Mouse (Mus musculus) left cerebral cortex, postnatal 10 days (tissue): ENCODE measurements around the gene Sdhaf4. TPM values are rescaled to one million over a fixed set of nuclear protein-coding genes. Genes with fewer than 3 reads are reported as not detected.
A peak's percentile ranks its signal among the peaks of the same experiment; 100 is the strongest.

Experiments
- DNase-seq, 2 experiments: peaks; one replicate each; pipeline ENCODE4 v3.0.0; 2021 to 2022; ENCODE audit warnings: low spot score in 2 of 2, mixed read lengths in 1 of 2; ENCODE audit errors: extremely low spot score in 1 of 2
- intact Hi-C: fragments of 180-260 bp; cut with DNase I; formaldehyde crosslinking; loops from one replicate; pipeline ENCODE4 v1.15.1; 2025
- total RNA-seq, 2 experiments: library from RNA; stranded (reverse); gene quantifications; 2 replicates each; pipeline ENCODE4 v1.2.3; 2021

Gene Sdhaf4
- total RNA-seq, 2 experiments from 2014 or later, result 47.7 to 51.4 TPM

- intact Hi-C loops, result no loop called here
- no peak for DNase-seq
Observed at GRCm38 (mm10) chr1:23958668-23959414, 46.6 kb downstream of the Sdhaf4 start.

- DNase-seq, result no peak
- intact Hi-C loops, result no loop called here
Observed at GRCm38 (mm10) chr1:23958101-23958500, 47.4 kb downstream of the Sdhaf4 start.

GRCm38 (mm10) chr1:23955539-23955938, 49.9 kb downstream of the Sdhaf4 start:
- DNase-seq, result no peak
- intact Hi-C loops, result no loop called here

- peak in 1 of 2 experiments; percentile 30 for DNase-seq
- intact Hi-C loops, result no loop called here
Observed at GRCm38 (mm10) chr1:23953921-23954320, 51.5 kb downstream of the Sdhaf4 start.

GRCm38 (mm10) chr1:23948778-23949699, 56.4 kb downstream of the Sdhaf4 start:
- no peak for DNase-seq
- intact Hi-C loops, result no loop called here

- intact Hi-C loops, result no loop called here
Observed at GRCm38 (mm10) chr1:23948290-23948689, 57.2 kb downstream of the Sdhaf4 start.

More at GRCm38 (mm10) chr1:23948290-23948689, 57.2 kb downstream of the Sdhaf4 start:
- DNase-seq, result peak in 1 of 2 experiments; percentile 31

Other genes starting within 250 kb of the Sdhaf4 start
- gene B3gat2, start 243.9 kb downstream of the Sdhaf4 start, total RNA-seq, result 10 to 100 TPM; 14.7 to 17.1 TPM
- gene Smap1, start 83.3 kb downstream of the Sdhaf4 start, total RNA-seq, result 100 to 1,000 TPM; 223 to 237 TPM
- 10 to 100 TPM; 36.3 to 37.5 TPM for gene Fam135a, start 94.7 kb upstream of the Sdhaf4 start, total RNA-seq
- gene Col9a1, start 172.0 kb upstream of the Sdhaf4 start, total RNA-seq, result 1 to 10 TPM; 2.0 to 2.9 TPM